Mouse (Mus musculus) olfactory bulb, adult 2 months (tissue): ENCODE data around the gene Gstcd.

ENCODE experiments used
- CTCF ChIP-seq: fragments of 200-500 bp; IDR thresholded peaks from 2 replicates; pipeline ENCODE4 v1.5.1; 2012; ENCODE audit warnings: low read depth, mild to moderate bottlenecking, low read length, moderate library complexity; ENCODE audit not compliant: insufficient read depth
- POLR2A ChIP-seq: fragments of 200-500 bp; IDR thresholded peaks from 2 replicates; pipeline ENCODE4 v1.6.1; 2012; ENCODE audit warnings: mild to moderate bottlenecking, low read depth, low read length, moderate library complexity; ENCODE audit not compliant: insufficient read depth

- TF ChIP-seq CTCF (no peak), POLR2A (no peak)
These were observed 129.0 kb downstream of the Gstcd start for GRCm38 (mm10) chr3:132962631-132963361.
